Comparison of ENCODE assay signal across 30 mouse cellular contexts in the genomic region with DNA sequence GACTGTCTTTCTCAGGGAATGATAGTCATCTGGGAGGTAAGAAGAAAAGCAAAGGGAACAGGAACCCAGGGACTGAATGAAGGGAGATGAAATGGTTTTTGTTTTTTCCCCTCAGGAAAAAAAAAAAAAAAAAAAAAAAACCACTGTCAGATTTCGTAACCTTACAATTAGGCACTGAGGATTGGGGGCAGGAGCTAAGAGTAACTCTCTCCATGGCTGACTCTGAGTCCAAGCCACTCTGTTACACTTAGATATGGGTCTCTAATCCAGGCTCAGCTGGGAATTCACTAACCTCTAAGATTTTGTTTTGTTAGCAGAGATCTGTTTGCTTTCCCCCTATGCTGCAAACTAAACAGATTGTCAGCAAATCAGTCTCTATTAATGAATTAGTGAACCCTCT. TPM values are rescaled to one million over a fixed set of nuclear protein-coding genes. Genes with fewer than 3 reads are reported as not detected.
DNase-seq lines count a peak whose midpoint lies in the region; ATAC-seq and TF ChIP-seq lines count a peak whose summit lies in the region.
"Had no signal": no experiment of that assay in that cellular context is flagged by ENCODE, and none has a peak within 500 bp of the region (broad histone marks: within the 10 kb centered on the region; RNA-seq: fewer than 3 reads in every experiment).

No protein-coding gene starts in this region.

- peak; percentile 24 for DNase-seq in hindbrain, embryonic 14.5 days (ENCODE audit: low spot score)
- DNase-seq in hindbrain, postnatal 0 days (ENCODE audit: low spot score) = no peak
- peak; percentile 72 for DNase-seq in kidney, postnatal 0 days (ENCODE audit: low spot score)
- no peak for DNase-seq in kidney, adult 8-10 months
- DNase-seq in liver, postnatal 0 days = no peak
- no peak for DNase-seq in embryonic facial prominence, embryonic 10.5 days (ENCODE audit: low spot score)
- DNase-seq: adrenal gland, postnatal 10 days; cerebellum, adult 18-20 months; cerebellum, postnatal 14 days; gastrocnemius, adult 2 months; lung, adult 2 months; right cerebral cortex, postnatal 14 days; spleen, adult 18-20 months had no signal

- no peak overlapping the region for H3K4me2 ChIP-seq in hindbrain, embryonic 14.5 days (replicated peaks)
- H3K4me2 ChIP-seq in hindbrain, postnatal 0 days (ENCODE audit: low read depth, low read length) = no peak overlapping the region
- peak overlapping the region; percentile 62 for H3K4me2 ChIP-seq in kidney, postnatal 0 days (ENCODE audit: low read length)
- H3K4me2 ChIP-seq in intestine, embryonic 15.5 days (replicated peaks) = peak overlapping the region; percentile 48; the same call in 1 of the 2 replicates
- peak overlapping the region; percentile 38 for H3K4me2 ChIP-seq in stomach, embryonic 14.5 days (replicated peaks; ENCODE audit: low read depth, low read length)
- H3K4me2 ChIP-seq in liver, postnatal 0 days (ENCODE audit: low read depth, low read length) = no peak overlapping the region
- H3K4me2 ChIP-seq: embryonic facial prominence, embryonic 13.5 days; forebrain, embryonic 13.5 days; heart, embryonic 11.5 days; limb, embryonic 13.5 days; liver, embryonic 12.5 days; midbrain, embryonic 13.5 days had no signal

- no peak for TF ChIP-seq CTCF in hindbrain, postnatal 0 days (IDR thresholded peaks at IDR 0.05; ENCODE audit: low read depth)
- no peak for TF ChIP-seq CTCF in kidney, postnatal 0 days (IDR thresholded peaks at IDR 0.05; ENCODE audit: low read depth)
- TF ChIP-seq CTCF in liver, postnatal 0 days (IDR thresholded peaks at IDR 0.05; ENCODE audit: low read depth) = no peak

- no peak for ATAC-seq in hindbrain, embryonic 14.5 days (ENCODE audit: low FRiP score)
- no peak for ATAC-seq in hindbrain, postnatal 0 days
- ATAC-seq in kidney, postnatal 0 days (replicated peaks; ENCODE audit: low FRiP score, low read depth) = no peak
- ATAC-seq in intestine, embryonic 15.5 days = no peak; the same call in 1 of the 2 replicates
- no peak for ATAC-seq in stomach, embryonic 14.5 days (ENCODE audit: insufficient number of reproducible peaks, insufficient read depth, low FRiP score, low read depth)
- ATAC-seq in liver, postnatal 0 days = no peak
- ATAC-seq: forebrain, embryonic 13.5 days; liver, embryonic 12.5 days; midbrain, embryonic 13.5 days had no signal

- WGBS in hindbrain, embryonic 14.5 days = 33% methylated on average over 1 of the region's 1 CpGs
- 13% methylated on average over 1 of the region's 1 CpGs for WGBS in hindbrain, postnatal 0 days
- WGBS in kidney, postnatal 0 days = 23% methylated on average over 1 of the region's 1 CpGs
- 26% methylated on average over 1 of the region's 1 CpGs for WGBS in intestine, embryonic 15.5 days
- 27% methylated on average over 1 of the region's 1 CpGs for WGBS in stomach, embryonic 14.5 days
- 31% methylated on average over 1 of the region's 1 CpGs for WGBS in liver, postnatal 0 days (ENCODE audit: insufficient replicate concordance)
- WGBS in embryonic facial prominence, embryonic 10.5 days = 0% methylated on average over 1 of the region's 1 CpGs

- H3K4me3 ChIP-seq in hindbrain, embryonic 14.5 days (replicated peaks; ENCODE audit: low read length) = no peak overlapping the region
- no peak overlapping the region for H3K4me3 ChIP-seq in hindbrain, postnatal 0 days (ENCODE audit: low read length)
- 0 out of 2 replicates have a peak overlapping the region, but pooled peaks have one; percentile 4 for H3K4me3 ChIP-seq in kidney, postnatal 0 days (replicated peaks; ENCODE audit: low read depth, low read length)
- no peak overlapping the region for H3K4me3 ChIP-seq in intestine, embryonic 15.5 days (replicated peaks)
- H3K4me3 ChIP-seq in stomach, embryonic 14.5 days (ENCODE audit: low read depth, low read length) = peak overlapping the region; percentile 74; the same call in 1 of the 2 replicates
- no peak overlapping the region for H3K4me3 ChIP-seq in liver, postnatal 0 days (ENCODE audit: low read depth, low read length)
- H3K4me3 ChIP-seq in embryonic facial prominence, embryonic 10.5 days = no peak overlapping the region
- H3K4me3 ChIP-seq: embryonic facial prominence, embryonic 13.5 days; erythroblast, embryonic 14.5 days; forebrain, embryonic 13.5 days; gastrocnemius, adult 2 months; hindbrain, embryonic 10.5 days; limb, embryonic 13.5 days; liver, embryonic 12.5 days; megakaryocyte, embryonic 14.5 days; midbrain, embryonic 13.5 days had no signal

- no peak overlapping the region for H3K27ac ChIP-seq in hindbrain, embryonic 14.5 days
- no peak overlapping the region for H3K27ac ChIP-seq in hindbrain, postnatal 0 days
- peak overlapping the region; percentile 95 for H3K27ac ChIP-seq in kidney, postnatal 0 days
- peak overlapping the region; percentile 91 for H3K27ac ChIP-seq in intestine, embryonic 15.5 days
- H3K27ac ChIP-seq in stomach, embryonic 14.5 days (ENCODE audit: low read length) = peak overlapping the region; percentile 99
- no peak overlapping the region for H3K27ac ChIP-seq in liver, postnatal 0 days (ENCODE audit: low read depth)
- no peak overlapping the region for H3K27ac ChIP-seq in embryonic facial prominence, embryonic 10.5 days (replicated peaks)
- H3K27ac ChIP-seq: embryonic facial prominence, embryonic 13.5 days; forebrain, embryonic 13.5 days; gastrocnemius, adult 2 months; hindbrain, embryonic 10.5 days; limb, embryonic 13.5 days; liver, embryonic 12.5 days; midbrain, embryonic 13.5 days had no signal

- H3K4me1 ChIP-seq in hindbrain, embryonic 14.5 days (replicated peaks; ENCODE audit: control insufficient read depth, insufficient read depth, low read length) = no peaks in the 10 kb centered on the region
- H3K4me1 ChIP-seq in hindbrain, postnatal 0 days (ENCODE audit: insufficient read depth, low read length) = no peaks in the 10 kb centered on the region
- no peaks in the 10 kb centered on the region for H3K4me1 ChIP-seq in kidney, postnatal 0 days (replicated peaks; ENCODE audit: insufficient read depth, low read length)
- H3K4me1 ChIP-seq in intestine, embryonic 15.5 days (replicated peaks) = peaks cover 3% of the 10 kb centered on the region; the same call in 1 of the 2 replicates
- peaks cover 20% of the 10 kb centered on the region; the same call in 1 of the 2 replicates for H3K4me1 ChIP-seq in stomach, embryonic 14.5 days (ENCODE audit: control insufficient read depth, insufficient read depth, low read length)
- H3K4me1 ChIP-seq in liver, postnatal 0 days (ENCODE audit: insufficient read depth) = no peaks in the 10 kb centered on the region
- peaks cover 19% of the 10 kb centered on the region for H3K4me1 ChIP-seq in embryonic facial prominence, embryonic 10.5 days
- H3K4me1 ChIP-seq: liver, embryonic 12.5 days had no signal

- H3K9me3 ChIP-seq in hindbrain, embryonic 14.5 days (ENCODE audit: control insufficient read depth, low read length) = no peaks in the 10 kb centered on the region
- no peaks in the 10 kb centered on the region for H3K9me3 ChIP-seq in hindbrain, postnatal 0 days (ENCODE audit: low read length)
- H3K9me3 ChIP-seq in kidney, postnatal 0 days (replicated peaks; ENCODE audit: low read length) = no peaks in the 10 kb centered on the region
- H3K9me3 ChIP-seq in intestine, embryonic 15.5 days = no peaks in the 10 kb centered on the region
- H3K9me3 ChIP-seq in stomach, embryonic 14.5 days (ENCODE audit: control insufficient read depth, low read depth, low read length) = no peaks in the 10 kb centered on the region
- H3K9me3 ChIP-seq in liver, postnatal 0 days (ENCODE audit: low read length) = no peaks in the 10 kb centered on the region
- H3K9me3 ChIP-seq in embryonic facial prominence, embryonic 10.5 days = no peaks in the 10 kb centered on the region
- H3K9me3 ChIP-seq: embryonic facial prominence, embryonic 13.5 days; forebrain, embryonic 13.5 days; hindbrain, embryonic 10.5 days; limb, embryonic 13.5 days; liver, embryonic 12.5 days; midbrain, embryonic 13.5 days had no signal

- peaks cover 92% of the 10 kb centered on the region for H3K27me3 ChIP-seq in hindbrain, embryonic 14.5 days (ENCODE audit: control insufficient read depth, insufficient read depth, low read length)
- H3K27me3 ChIP-seq in hindbrain, postnatal 0 days (ENCODE audit: insufficient read depth, low read length) = peaks cover 63% of the 10 kb centered on the region
- H3K27me3 ChIP-seq in kidney, postnatal 0 days (ENCODE audit: insufficient read depth, low read length) = no peaks in the 10 kb centered on the region
- peaks cover 13% of the 10 kb centered on the region for H3K27me3 ChIP-seq in intestine, embryonic 15.5 days (replicated peaks)
- no peaks in the 10 kb centered on the region for H3K27me3 ChIP-seq in stomach, embryonic 14.5 days (ENCODE audit: control insufficient read depth, insufficient read depth, low read length)
- peaks cover 44% of the 10 kb centered on the region for H3K27me3 ChIP-seq in liver, postnatal 0 days (ENCODE audit: insufficient read depth, low read length)
- peaks cover 98% of the 10 kb centered on the region for H3K27me3 ChIP-seq in embryonic facial prominence, embryonic 10.5 days (replicated peaks; ENCODE audit: low read depth, poor library complexity, severe bottlenecking)

- no peaks in the 10 kb centered on the region for H3K36me3 ChIP-seq in hindbrain, embryonic 14.5 days (replicated peaks; ENCODE audit: control insufficient read depth, insufficient read depth)
- H3K36me3 ChIP-seq in hindbrain, postnatal 0 days (ENCODE audit: insufficient read depth, low read length) = no peaks in the 10 kb centered on the region
- no peaks in the 10 kb centered on the region for H3K36me3 ChIP-seq in kidney, postnatal 0 days (ENCODE audit: insufficient read depth, low read length)
- no peaks in the 10 kb centered on the region for H3K36me3 ChIP-seq in intestine, embryonic 15.5 days
- no peaks in the 10 kb centered on the region for H3K36me3 ChIP-seq in stomach, embryonic 14.5 days (ENCODE audit: control insufficient read depth, insufficient read depth, low read length)
- H3K36me3 ChIP-seq in liver, postnatal 0 days (replicated peaks; ENCODE audit: insufficient read depth, low read length) = no peaks in the 10 kb centered on the region
- H3K36me3 ChIP-seq in embryonic facial prominence, embryonic 10.5 days (replicated peaks) = no peaks in the 10 kb centered on the region
- H3K36me3 ChIP-seq: embryonic facial prominence, embryonic 13.5 days; hindbrain, embryonic 10.5 days; limb, embryonic 13.5 days; liver, embryonic 12.5 days; midbrain, embryonic 13.5 days had no signal

- no peak overlapping the region for H3K9ac ChIP-seq in hindbrain, embryonic 14.5 days
- H3K9ac ChIP-seq in hindbrain, postnatal 0 days (replicated peaks; ENCODE audit: low read length) = no peak overlapping the region
- peak overlapping the region; percentile 91; the same call in 1 of the 2 replicates for H3K9ac ChIP-seq in kidney, postnatal 0 days (ENCODE audit: low read depth, low read length)
- H3K9ac ChIP-seq in intestine, embryonic 15.5 days = no peak overlapping the region
- H3K9ac ChIP-seq in stomach, embryonic 14.5 days (replicated peaks; ENCODE audit: low read depth, low read length) = peak overlapping the region; percentile 99; the same call in 1 of the 2 replicates
- no peak overlapping the region for H3K9ac ChIP-seq in liver, postnatal 0 days (replicated peaks)
- H3K9ac ChIP-seq: embryonic facial prominence, embryonic 13.5 days; forebrain, embryonic 13.5 days; limb, embryonic 13.5 days; liver, embryonic 12.5 days; midbrain, embryonic 13.5 days had no signal

- no peak for TF ChIP-seq EP300 in liver, postnatal 0 days (IDR thresholded peaks at IDR 0.05; ENCODE audit: low read depth)

RNA-seq across cellular contexts. Expression of gene Tcf21, which starts 1.3 kb away (rescaled TPM):
- 0.93 and 2.5 TPM in 2 replicates for polyA plus RNA-seq in hindbrain, embryonic 14.5 days (2014; fragmentation: Nextera tagmentation; extraction: Ambion mirVana)
- total RNA-seq in hindbrain, postnatal 0 days (2014; rRNA removed) = 0.47 TPM in 1 of 2 replicates, not detected in the other
- polyA plus RNA-seq in hindbrain, postnatal 0 days (2015; fragmentation: Nextera tagmentation; extraction: Ambion mirVana) = 0.89 and 1.4 TPM in 2 replicates
- 413 and 438 TPM in 2 replicates for polyA plus RNA-seq in kidney, postnatal 0 days (2015; fragmentation: Nextera tagmentation; extraction: Ambion mirVana)
- 151 and 186 TPM in 2 replicates for polyA plus RNA-seq in intestine, embryonic 15.5 days (2015; fragmentation: Nextera tagmentation; extraction: Ambion mirVana)
- polyA plus RNA-seq in stomach, embryonic 14.5 days (2014; fragmentation: Nextera tagmentation; extraction: Ambion mirVana) = 366 and 410 TPM in 2 replicates
- 12.9 and 13.9 TPM in 2 replicates for polyA plus RNA-seq in liver, postnatal 0 days (2015; fragmentation: Nextera tagmentation; extraction: Ambion mirVana)
- polyA plus RNA-seq in embryonic facial prominence, embryonic 10.5 days (2016; fragmentation: Nextera tagmentation; extraction: Ambion mirVana) = 4.8 and 5.0 TPM in 2 replicates
- total RNA-seq: gastrocnemius, adult 2 months; granulocyte monocyte progenitor cell, adult 5-6 weeks; left cerebral cortex, adult 18-20 months; left cerebral cortex, postnatal 25 days; monocyte, adult 5-6 weeks; neutrophil, adult 5-6 weeks had no signal
- polyA plus RNA-seq: erythroblast, embryonic 14.5 days; frontal cortex, adult 2 months had no signal

Comparison
In these comparisons a context has a peak if more than half of its experiments do, and no peak if none do; other contexts are left out.
1. DNase-seq: peak in hindbrain, embryonic 14.5 days (single experiment) and kidney, postnatal 0 days (single experiment); none in hindbrain, postnatal 0 days (single experiment), kidney, adult 8-10 months (0 of 2), liver, postnatal 0 days (single experiment) and embryonic facial prominence, embryonic 10.5 days (single experiment).
2. H3K27ac ChIP-seq: peak in kidney, postnatal 0 days (single experiment), intestine, embryonic 15.5 days (single experiment) and stomach, embryonic 14.5 days (single experiment); none in hindbrain, embryonic 14.5 days (single experiment), hindbrain, postnatal 0 days (single experiment), liver, postnatal 0 days (single experiment) and embryonic facial prominence, embryonic 10.5 days (single experiment).
3. H3K4me2 ChIP-seq: peak in kidney, postnatal 0 days (single experiment), intestine, embryonic 15.5 days (single experiment) and stomach, embryonic 14.5 days (single experiment); none in hindbrain, embryonic 14.5 days (single experiment), hindbrain, postnatal 0 days (single experiment) and liver, postnatal 0 days (single experiment).
4. H3K4me3 ChIP-seq: peak in kidney, postnatal 0 days (single experiment) and stomach, embryonic 14.5 days (single experiment); none in hindbrain, embryonic 14.5 days (single experiment), hindbrain, postnatal 0 days (single experiment), intestine, embryonic 15.5 days (single experiment), liver, postnatal 0 days (single experiment) and embryonic facial prominence, embryonic 10.5 days (single experiment).
5. H3K9ac ChIP-seq: peak in kidney, postnatal 0 days (single experiment) and stomach, embryonic 14.5 days (single experiment); none in hindbrain, embryonic 14.5 days (single experiment), hindbrain, postnatal 0 days (single experiment), intestine, embryonic 15.5 days (single experiment) and liver, postnatal 0 days (single experiment).
6. RNA of gene Tcf21, which starts 1.3 kb away (polyA plus RNA-seq): 413 to 438 TPM in kidney, postnatal 0 days, 366 to 410 TPM in stomach, embryonic 14.5 days and 151 to 186 TPM in intestine, embryonic 15.5 days; 12.9 to 13.9 TPM in liver, postnatal 0 days, 4.8 to 5.0 TPM in embryonic facial prominence, embryonic 10.5 days, 0.93 to 2.5 TPM in hindbrain, embryonic 14.5 days and 0.89 to 1.4 TPM in hindbrain, postnatal 0 days; every median in the first group is over 10 times any median in the second.